Mouse (Mus musculus) thymus, postnatal 10 days (tissue): ENCODE measurements around the gene Traf3ip1.

ENCODE experiments used
- DNase-seq, 2 experiments: peaks; one replicate each; pipeline ENCODE4 v3.0.0; 2021; ENCODE audit warnings: low spot score in 2 of 2

The Traf3ip1 gene

DNA sequence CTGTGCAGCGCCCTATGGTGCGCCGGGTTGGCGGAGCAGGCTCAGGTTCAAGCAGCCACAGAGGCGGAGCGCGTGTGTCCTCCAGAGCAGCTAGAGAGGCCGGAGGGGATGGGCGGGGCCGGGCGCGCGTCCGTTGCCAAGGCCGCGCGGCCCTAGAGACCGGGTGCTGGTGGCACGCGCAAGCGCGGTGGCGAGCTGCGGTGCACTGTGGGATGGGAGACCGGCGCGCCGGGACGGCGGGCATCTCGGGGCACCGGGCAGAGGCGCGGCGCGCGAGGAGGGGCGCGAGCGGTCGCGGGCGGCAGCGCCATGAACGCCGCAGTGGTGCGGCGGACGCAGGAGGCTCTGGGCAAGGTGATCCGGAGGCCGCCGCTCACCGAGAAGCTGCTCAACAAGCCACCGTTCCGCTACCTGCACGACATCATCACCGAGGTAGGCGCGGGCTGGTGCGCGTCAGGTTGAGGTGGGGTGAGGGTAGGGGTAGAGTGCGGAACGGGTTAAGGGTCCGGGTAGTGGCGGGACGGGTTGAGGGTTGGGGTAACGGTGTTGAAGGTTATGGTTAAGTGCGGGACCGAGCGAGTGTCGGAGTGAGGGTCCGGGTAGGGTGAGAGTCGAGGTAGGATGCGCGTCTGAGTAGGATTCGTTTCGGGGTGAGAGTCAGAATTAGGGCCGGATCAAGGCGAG is at the start of gene Traf3ip1:
Gene Traf3ip1 (plus strand): TSS at position 191 of the 684 bp plus-strand sequence.
- peak; percentile 86 to 93 for DNase-seq

DNA sequence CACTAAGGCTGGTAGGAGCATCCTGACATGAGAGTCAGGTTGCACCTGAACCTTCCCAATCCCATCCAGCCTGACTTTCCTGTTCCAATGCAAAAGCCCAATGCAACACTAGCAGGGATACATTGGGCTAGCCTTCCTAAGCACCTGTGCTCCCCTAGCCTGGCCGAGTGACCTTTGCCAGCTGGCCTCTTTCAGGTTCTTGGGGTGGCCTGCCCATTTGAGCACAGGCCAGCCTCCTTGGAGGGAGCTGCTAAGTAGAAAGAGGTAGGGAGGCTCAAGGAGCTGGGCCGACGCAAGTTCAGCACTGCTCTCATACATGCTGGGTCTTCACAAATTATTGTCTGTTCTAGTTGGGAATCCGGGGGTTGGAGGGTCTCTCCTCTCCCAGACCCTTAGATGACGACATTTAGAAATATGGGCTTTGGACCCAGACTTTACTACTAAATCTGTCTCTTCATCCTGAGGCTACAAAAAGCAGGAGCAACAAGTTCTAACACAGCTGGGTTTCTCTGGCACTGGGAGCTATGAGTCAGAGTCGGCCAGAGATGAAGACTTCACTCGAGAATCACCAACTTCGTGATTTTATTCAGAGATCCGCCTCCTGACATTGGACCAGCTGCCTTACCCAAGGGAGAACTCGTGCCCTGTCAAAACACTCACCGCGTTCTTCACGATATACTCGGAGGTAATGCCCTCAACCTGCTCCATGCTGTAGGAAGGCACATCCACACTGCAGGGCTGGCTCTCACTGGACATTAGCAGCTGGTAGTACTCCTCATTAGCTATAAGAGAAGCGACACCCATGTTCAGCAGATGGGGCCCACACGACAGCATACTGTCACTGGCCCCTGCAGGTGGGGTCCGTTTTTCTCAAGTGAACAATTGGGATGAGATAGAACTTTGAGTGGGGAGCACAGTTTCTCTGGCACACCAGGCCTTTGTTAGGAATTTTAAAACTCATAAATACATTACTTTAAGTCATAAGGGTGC is 49.3 kb upstream of the Traf3ip1 start:
- no peak for DNase-seq

DNA sequence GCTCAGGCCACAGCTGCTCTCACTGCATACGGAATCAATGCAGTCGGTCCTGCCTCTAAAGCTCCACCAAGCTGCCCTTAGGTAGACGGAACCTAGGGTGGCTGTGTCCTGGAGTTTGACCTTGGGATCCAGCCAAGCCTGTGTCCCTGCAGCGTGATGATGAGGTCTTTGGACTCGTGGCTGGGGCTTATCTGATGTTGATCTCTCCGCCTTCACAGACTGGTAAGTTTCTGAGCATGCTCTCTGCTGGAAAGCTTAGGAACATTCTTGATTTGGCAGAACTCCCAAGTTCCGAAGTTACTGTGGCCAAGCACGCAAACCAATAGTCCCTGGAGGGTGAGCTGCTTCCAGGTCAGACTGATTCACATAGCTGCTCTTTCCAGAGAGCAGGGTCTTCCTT is 48.4 kb upstream of the Traf3ip1 start:
- no peak for DNase-seq

DNA sequence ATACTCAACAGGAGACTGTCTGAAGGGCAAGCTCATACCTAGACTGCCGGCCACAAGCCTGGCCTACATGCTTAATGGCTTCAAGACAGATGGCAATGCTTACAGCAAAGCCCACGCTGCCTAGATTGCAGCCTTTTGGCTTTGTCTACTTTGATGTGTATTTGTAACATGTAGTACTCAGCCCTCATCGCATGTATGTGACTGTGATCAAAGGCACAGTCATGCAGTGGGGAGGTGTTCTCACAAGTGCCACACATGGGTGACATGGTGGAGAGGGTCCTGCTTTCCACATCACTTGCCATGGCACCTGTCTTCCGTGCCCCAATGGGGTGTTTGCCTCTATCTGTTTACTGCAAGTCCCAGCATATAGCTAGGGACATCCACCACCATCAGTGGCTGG is 47.9 kb upstream of the Traf3ip1 start:
- DNase-seq = no peak

DNA sequence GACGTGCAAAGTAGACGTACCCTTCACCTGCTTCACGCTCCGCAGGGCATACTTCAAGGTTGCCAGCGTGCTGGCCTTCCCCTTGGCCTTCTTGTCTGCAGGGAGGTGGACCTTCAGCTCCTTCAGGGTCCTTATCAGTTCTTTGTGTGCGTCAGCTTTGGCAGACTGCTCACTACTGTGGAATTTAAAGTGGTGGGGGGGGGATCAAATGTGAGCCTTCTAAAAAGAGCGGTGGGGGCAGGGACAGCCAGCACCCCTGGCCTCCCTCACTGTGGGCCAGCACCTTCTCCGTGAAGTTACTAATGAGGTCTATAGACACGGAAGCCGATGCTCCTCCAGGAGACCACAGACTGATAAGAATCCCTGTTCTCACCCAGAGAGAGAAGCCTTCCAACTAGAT is 45.8 kb upstream of the Traf3ip1 start:
- no peak for DNase-seq

DNA sequence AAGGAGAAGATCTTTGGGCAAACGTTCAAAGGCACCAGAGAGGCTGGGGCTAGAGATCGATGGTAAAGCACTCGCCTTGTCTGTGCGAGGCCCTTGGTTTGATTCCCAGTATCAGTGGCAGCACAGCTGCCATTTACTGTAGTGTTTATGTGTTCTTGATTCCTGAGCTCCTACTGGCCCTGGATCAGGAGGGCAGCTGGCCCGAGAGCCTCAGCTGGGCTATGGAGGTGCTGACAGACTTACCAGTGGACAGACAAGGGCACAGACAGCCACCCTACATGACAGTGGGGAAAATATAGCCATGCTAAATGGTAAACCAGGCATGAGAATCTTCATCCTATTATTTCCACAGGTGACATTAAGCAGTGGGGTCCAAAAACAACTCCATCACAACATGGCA is 43.6 kb upstream of the Traf3ip1 start:
- DNase-seq = no peak

DNA sequence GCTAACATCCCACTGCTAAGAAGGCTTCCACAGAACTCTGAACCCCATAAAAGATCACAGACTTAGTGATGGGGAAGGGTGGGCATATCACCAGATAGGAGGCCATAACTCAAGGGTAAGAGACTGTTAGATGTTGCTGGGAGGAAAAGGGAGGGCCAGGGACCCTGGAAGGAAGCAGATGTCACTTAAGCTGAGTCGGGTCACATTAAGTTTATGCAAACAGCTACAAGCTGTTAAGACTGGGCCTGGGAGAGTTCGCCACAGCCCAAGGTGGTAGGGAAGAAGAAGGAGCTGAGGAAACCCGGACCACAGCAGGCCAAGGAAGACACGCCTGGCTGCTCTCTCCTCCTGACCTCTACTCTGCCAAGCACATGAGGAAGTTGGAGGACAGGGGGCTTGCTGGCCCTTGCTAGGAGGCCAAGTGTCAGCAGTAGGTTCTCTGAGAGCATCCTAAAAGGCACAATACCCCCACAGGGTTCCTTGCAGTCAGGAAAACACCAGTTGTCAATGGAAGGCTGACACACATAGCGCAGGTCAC is 42.8 kb upstream of the Traf3ip1 start:
- no peak for DNase-seq

DNA sequence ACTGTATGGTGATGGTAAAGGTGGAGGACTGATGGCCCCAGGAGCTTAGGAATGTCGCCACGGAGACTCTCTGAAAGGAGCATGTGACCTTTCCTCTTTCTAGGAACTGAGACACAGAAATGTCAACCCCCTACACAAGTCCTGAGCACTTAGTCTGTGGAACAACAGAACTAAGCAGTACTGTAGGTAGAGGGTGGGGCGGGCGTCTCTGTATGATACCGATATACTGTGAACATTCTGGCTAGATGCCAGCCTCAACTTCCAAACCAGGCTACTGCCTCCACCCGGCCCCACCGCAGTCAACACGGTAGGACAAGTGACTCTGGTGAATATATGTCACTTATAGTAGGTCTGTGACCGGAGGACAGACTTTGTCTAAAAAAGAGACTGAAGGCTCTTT is 40.5 kb upstream of the Traf3ip1 start:
- no peak for DNase-seq

DNA sequence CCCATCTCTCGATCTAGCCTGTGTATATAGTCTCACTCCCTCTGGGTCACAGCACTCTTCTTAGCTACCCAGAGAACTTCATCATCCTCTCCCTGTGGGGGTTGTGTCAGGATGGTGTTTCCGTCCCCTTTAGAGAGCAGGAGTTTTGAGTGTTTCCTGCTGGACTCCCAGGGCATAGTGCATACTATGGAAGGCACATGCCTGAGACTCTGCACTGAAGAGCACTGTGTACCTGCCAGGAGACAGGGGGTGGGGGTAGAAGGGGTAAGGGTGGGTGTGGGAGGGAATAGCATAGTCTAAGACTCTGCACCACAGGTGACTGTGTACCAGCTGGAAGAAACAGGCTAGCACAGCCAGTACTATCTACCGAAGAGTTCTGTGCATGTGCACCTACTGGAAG is 40.1 kb upstream of the Traf3ip1 start:
- no peak for DNase-seq

DNA sequence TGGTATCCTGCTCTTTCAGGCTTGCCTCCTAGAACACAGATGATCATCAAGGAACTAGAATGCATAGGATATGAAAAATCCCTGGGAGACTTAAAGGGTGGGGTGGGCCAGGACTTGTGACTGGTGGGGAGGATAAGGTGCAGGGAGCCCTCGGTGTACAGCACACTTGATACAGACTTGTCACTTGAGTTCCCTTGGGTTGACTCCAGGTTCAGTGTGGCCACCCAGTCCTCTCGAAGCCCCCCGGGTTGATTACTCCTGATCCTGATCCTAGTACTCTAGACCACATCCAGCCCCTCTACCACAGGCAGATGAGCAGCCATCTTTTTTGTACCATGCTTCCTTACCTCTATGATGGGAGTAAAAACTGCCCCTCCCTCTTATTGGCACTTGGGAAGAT is 39.5 kb upstream of the Traf3ip1 start:
- no peak for DNase-seq

DNA sequence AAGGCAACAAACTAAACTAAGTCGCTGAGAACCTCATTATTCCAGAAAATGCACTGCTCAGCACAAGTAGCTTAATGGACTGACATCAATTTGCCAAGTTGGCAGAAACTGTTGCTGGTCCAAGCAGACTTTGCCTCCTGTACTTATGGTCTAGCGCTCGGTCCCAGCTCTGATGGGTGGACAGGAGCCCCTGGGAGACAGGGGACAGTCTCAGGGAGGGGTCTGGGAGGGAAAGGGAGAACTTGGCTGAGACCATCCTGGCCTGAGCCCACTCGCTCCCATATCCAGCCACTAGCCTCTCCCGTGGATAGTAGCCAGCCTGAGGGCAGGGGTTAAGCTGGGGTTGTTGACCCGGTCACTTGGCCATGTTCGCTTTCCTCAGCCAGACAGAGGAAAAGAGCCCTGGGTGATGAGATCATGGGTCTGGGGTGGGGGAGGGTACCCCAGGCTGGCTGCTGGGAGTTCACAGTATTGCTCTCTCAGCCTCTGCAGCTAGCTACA is 38.7 kb upstream of the Traf3ip1 start:
- no peak for DNase-seq

DNA sequence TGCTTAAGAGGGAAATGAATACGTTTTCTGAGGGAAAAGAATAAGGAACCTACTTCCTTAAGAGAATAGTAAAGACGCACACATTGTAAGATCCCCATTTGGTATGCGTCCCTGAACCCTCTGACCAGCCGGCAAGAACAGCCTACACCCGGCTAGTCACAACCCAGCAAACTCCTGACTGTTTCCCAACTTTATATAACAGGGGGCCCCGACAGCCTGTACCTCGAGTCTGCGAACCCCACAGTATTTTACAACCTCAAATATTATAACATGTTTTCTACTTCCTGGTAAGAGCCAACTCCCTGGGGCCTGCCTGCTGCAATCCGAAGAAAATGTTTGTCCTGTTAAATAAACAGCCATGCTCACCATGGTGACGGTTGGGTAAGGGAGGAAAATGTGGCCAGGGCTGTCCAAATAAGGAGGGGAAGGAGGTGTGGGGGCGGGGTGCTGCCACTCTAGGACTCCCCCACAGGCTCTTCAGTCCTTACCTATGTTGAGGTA is 38.1 kb upstream of the Traf3ip1 start:
- no peak for DNase-seq

DNA sequence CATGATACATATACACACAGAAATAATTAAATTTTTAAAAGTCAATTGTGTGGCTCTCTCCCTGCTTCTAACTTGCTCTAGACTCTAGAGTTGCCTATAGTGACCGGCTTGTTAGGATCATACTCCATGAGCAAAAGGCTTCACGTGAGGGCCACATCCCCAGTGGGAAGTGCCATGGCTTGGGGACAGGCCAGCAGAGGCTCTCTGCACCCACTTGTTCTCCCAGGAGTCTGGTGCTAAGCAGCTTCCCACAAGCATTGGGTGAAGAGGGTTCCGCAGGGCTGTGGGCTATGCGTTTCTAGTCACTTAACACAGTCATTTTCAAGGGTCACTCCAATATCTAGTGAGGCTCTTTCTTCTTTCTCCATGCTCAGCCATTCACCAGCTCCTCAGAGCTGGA is 37.3 kb upstream of the Traf3ip1 start:
- no peak for DNase-seq

DNA sequence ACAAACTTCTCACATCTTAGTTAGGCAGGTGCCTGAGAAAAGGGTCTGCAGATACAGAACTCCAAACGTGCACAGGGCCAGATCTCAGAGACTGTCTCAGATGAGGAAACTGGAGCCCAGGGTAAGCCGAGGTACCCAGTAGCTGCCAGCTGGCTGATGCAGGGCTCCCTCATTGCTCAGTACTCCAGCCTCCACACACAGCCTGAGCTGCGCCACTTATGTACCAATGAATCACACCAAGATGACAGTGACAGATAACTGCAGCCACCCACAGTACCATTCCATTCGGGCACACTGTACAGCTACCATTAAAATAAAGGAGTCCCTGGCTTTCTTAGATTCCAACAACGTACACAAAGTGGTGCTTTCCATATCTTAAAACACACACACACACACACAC is 36.7 kb upstream of the Traf3ip1 start:
- DNase-seq = no peak

DNA sequence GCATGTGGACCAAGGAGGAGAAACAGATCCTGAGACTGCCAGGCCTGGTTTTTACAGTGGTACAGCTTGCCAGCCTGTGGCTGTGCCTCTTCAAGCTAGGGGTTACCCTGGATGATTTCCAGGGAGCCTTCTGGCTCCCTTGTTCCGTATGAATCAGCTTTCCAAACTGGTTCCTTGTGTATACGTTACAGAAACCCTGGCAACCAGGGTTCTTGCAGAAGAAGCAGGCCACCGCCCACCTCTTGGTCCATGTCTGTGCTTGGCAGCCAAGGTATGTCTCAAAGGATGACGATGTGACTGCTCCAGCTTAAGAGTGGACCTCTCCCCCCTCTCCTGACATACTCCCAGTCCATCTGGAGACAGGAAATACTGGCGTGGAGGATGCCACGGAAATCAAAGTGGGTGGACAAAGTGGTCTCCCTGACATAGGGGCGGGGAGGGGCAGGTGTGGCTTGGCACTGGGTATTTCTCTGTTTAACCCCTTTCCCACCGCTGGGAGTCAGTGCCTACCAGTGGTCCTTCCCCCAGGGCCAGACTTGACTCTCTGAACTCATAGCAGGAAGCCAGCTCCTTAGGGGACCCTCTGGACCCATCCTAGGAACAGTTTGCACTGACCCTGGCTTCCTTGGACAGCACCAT is 36.1 kb upstream of the Traf3ip1 start:
- no peak for DNase-seq

DNA sequence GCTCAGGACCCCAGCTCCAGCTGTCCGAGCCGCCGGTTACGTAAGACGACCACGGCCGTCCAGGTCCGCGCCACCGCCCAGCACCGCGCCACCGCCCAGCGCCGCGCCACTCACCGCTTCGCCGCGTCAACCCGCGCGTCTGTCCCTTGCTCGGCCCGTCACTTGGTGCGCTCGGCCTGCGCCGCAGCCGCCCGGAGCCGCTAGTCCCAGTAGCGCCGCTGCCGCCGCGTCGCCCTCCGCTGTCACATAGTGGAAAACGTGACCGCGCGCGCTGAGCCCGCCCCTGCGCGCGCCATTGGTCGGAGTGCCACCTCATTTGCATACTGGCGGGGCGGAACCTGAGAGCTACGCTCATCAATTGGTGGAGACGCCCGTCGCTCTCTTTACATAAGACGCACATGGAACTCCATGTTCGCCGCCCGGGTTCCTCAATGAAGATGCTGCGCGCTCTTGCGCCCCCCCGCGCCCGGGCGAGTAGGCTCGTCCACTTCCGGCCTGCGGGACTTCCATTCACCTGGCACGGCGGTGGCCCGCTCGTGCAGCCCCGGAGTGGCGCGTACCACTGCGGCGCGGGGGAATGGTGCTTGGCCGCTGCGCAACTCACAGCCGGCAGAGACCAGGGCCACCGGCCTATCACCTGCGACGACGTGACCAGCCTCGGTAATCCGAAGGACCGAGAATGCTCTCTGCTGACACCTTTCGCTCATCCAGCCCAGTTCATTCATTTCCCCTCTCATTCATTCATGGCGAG is 35.2 kb upstream of the Traf3ip1 start, which contains the start of gene Per2:
Gene Per2 (minus strand): TSS at position 266 of the 751 bp plus-strand sequence.
- DNase-seq = peak; percentile 99

DNA sequence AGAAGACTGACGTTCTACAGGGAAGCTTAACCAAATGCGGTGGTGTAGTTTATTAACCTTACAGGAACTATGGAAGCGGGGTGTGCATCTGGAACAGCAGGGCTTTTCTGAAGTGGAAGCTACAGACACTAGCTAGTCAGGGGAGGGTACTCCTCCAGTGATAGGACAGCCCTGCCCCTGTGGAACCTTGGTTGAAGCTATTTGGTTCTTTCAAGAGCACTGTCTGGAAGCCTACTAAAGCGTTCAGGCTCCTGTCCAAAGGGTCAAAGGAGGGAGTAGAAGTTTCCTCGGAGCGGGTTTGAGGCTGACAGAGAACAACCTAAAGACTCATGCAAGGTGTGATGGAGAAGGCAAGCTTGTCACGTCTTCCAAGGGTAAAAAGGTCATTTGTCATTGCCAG is 34.4 kb upstream of the Traf3ip1 start:
- no peak for DNase-seq

DNA sequence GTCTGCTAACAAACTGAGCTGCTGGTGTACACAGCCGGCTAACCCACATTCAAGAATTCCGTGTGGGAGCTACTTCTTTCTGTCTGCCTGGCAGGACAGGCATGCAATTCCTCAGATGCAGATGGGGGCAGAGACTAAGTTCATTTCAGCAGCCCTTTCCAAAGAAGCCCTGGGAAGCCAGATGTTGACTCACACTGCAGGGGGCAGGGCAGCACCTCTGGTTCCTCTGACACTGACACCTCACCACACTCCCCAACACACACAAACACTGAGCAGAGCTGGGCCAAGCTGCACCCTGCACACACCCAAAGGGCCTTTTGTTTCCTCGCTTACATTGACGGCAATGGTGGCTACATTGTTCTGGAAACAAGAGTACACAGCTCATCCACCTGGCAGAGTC is 33.9 kb upstream of the Traf3ip1 start:
- DNase-seq = no peak

DNA sequence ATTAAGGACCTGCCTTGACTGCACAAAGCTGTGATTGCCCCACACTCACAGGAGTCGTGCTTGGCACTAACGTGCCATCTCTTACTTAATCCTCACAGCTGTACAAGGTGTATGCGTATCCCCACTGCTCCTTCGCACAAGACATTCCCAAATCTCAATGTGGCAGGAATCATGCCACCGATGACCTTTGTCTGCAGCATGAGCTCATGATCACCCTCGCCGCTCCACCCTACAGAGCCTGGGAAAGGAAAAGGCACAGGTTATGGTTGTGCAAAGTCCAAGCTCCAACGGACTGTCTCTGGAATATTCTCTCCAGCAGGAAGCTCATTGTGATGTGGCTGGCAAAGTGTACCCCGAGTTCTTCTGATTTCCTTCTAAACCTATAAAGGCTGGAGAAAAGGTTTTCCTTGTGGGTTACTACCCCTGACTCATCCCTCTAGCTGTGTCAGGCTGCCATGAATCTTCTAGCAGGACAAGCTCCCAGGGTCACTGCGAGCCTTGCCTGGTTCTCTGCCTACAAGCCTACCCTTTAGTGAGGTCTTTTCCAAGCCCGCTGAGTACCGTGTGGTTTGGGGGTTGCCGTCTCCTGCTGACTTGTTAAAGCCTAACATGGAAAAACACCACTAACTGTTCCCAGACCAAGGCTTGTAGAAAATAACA is 31.0 kb upstream of the Traf3ip1 start:
- no peak for DNase-seq

DNA sequence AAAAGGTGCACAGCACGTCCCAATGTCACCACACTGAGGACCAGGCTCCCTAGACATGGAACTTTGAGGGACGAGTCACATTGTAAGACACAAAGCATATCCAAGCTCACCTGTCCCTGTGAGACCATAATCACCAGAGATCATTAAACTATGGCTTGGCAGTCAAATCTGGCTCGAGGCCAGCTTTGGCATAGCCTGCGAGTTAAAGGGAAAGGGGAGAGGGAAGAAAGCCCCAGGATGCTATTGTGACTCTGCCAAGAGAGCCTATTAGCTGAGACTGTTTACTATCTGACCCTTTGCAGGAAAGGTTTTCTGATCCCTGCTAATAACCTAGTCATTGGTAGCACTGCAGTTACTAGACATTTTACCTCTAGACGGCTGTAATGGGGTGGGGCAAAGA is 30.0 kb upstream of the Traf3ip1 start:
- no peak for DNase-seq

DNA sequence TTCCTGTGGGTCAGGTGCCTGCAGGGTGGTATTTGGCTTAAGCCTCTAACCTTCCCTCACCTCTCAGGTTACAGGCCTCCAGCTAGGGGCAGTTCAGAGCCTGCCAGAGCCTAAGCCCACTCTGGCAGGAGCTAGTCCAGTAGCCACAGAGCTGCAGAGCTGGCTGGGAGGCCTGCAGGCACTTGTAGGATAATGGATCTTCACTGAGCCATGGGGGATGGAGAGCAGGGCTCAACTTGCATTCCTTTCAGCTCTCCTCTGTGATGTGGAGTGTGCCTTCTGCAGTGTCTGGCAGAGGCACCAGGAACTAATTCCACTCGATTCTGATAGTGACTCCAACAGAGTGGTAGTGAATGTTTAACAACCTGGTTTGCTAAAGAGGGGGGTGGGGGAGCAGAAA is 29.2 kb upstream of the Traf3ip1 start:
- no peak for DNase-seq
